Mouse (Mus musculus) hindbrain, embryonic 14.5 days (tissue): Measurements from ENCODE around the gene P2ry6. TPM values are rescaled to one million over a fixed set of nuclear protein-coding genes. Genes with fewer than 3 reads are reported as not detected.

ENCODE experiments used
- ATAC-seq: fragments of 200-750 bp; cut with Nextera tagmentation; 2 replicates; pipeline ENCODE4 v1.8.0; 2017; ENCODE audit warnings: moderate number of reproducible peaks, mild to moderate bottlenecking, moderate TSS enrichment, moderate library complexity; ENCODE audit not compliant: low FRiP score
- DNase-seq: peaks from one replicate; pipeline ENCODE4 v3.0.0-alpha.2; 2015; ENCODE audit warnings: low spot score
- H3K27ac ChIP-seq: fragments of 300-500 bp; sonication (generic); 2 replicates; pipeline ENCODE4 v1.5.1; 2014; ENCODE audit warnings: mild to moderate bottlenecking, moderate library complexity
- H3K27me3 ChIP-seq: fragments of 300-500 bp; sonication (generic); 2 replicates; pipeline ENCODE4 v1.6.1; 2014; ENCODE audit warnings: mild to moderate bottlenecking, low read length, mixed read lengths; ENCODE audit not compliant: control insufficient read depth, insufficient read depth
- H3K36me3 ChIP-seq: fragments of 300-500 bp; sonication (generic); replicated peaks from 2 replicates; pipeline ENCODE4 v1.6.1; 2014; ENCODE audit not compliant: control insufficient read depth, insufficient read depth
- H3K4me1 ChIP-seq: fragments of 300-500 bp; sonication (generic); replicated peaks from 2 replicates; pipeline ENCODE4 v1.6.1; 2014; ENCODE audit warnings: antibody characterized with exemption, low read length, mixed read lengths; ENCODE audit not compliant: control insufficient read depth, insufficient read depth
- H3K4me2 ChIP-seq: fragments of 300-500 bp; sonication (generic); replicated peaks from 2 replicates; pipeline ENCODE4 v1.6.1; 2014; ENCODE audit warnings: mild to moderate bottlenecking, moderate library complexity
- H3K4me3 ChIP-seq: fragments of 300-500 bp; sonication (generic); replicated peaks from 2 replicates; pipeline ENCODE4 v1.5.1; 2014; ENCODE audit warnings: mild to moderate bottlenecking, low read length
- H3K9ac ChIP-seq: fragments of 300-500 bp; sonication (generic); 2 replicates; pipeline ENCODE4 v1.6.1; 2014
- H3K9me3 ChIP-seq: fragments of 300-500 bp; sonication (generic); 2 replicates; pipeline ENCODE4 v1.6.1; 2016; ENCODE audit warnings: low read length; ENCODE audit not compliant: control insufficient read depth
- WGBS: fragments of 180-500 bp; shearing (Covaris S2); extraction: QIAGEN DNeasy Blood & Tissue Kit; methylation state at CpG from one replicate; pipeline ENCODE4 v1.1.7; 2014; 5-methylcytosine and 5-hydroxymethylcytosine counted together
- polyA plus RNA-seq: library from polyadenylated mRNA; unstranded; fragments of >200 nt; fragmentation: Nextera tagmentation; extraction: Ambion mirVana; gene quantifications from 2 replicates; pipeline ENCODE4 v1.2.1, GENCODE M21; 2014

P2ry6 gene
- polyA plus RNA-seq, 1 experiment from 2014 or later = 3.5 TPM

- Histone ChIP-seq H3K4me2 (no peak overlapping the region), H3K36me3 (no peaks in the 10 kb centered on the region), H3K27ac (no peak overlapping the region), H3K27me3 (peaks cover 9% of the 10 kb centered on the region; the same call in 1 of the 2 replicates), H3K9ac (no peak overlapping the region), H3K4me1 (no peaks in the 10 kb centered on the region), H3K4me3 (no peak overlapping the region), H3K9me3 (no peaks in the 10 kb centered on the region)
- 79% methylated on average over 6 of the region's 6 CpGs for WGBS
- ATAC-seq = no peak
- no peak for DNase-seq
Measured at GRCm38 (mm10) chr7:100968376-100968775, 6.1 kb downstream of the P2ry6 start.

- Histone ChIP-seq H3K27ac (no peak overlapping the region), H3K27me3 (0 out of 2 replicates have a peak, but pooled peaks cover 6% of the 10 kb centered on the region), H3K4me1 (no peaks in the 10 kb centered on the region), H3K4me2 (no peak overlapping the region), H3K9me3 (no peaks in the 10 kb centered on the region), H3K4me3 (no peak overlapping the region), H3K9ac (no peak overlapping the region), H3K36me3 (no peaks in the 10 kb centered on the region)
- 89% methylated on average over 9 of the region's 9 CpGs for WGBS
- ATAC-seq = no peak
- no peak for DNase-seq
Measured at GRCm38 (mm10) chr7:100967850-100968249, 6.6 kb downstream of the P2ry6 start.

- Histone ChIP-seq H3K27ac (no peak overlapping the region), H3K4me1 (no peaks in the 10 kb centered on the region), H3K27me3 (no peaks in the 10 kb centered on the region), H3K4me3 (no peak overlapping the region), H3K4me2 (no peak overlapping the region), H3K9ac (no peak overlapping the region), H3K36me3 (no peaks in the 10 kb centered on the region), H3K9me3 (no peaks in the 10 kb centered on the region)
- 80% methylated on average over 7 of the region's 7 CpGs for WGBS
- DNase-seq = no peak
- ATAC-seq = no peak
Measured at GRCm38 (mm10) chr7:100966014-100966413, 8.4 kb downstream of the P2ry6 start.

- Histone ChIP-seq H3K4me1 (no peaks in the 10 kb centered on the region), H3K27me3 (no peaks in the 10 kb centered on the region), H3K9me3 (no peaks in the 10 kb centered on the region), H3K27ac (no peak overlapping the region), H3K4me2 (no peak overlapping the region), H3K4me3 (no peak overlapping the region), H3K9ac (no peak overlapping the region), H3K36me3 (no peaks in the 10 kb centered on the region)
- no peak for ATAC-seq
- 15% methylated on average over 4 of the region's 4 CpGs for WGBS
- no peak for DNase-seq
Measured at GRCm38 (mm10) chr7:100965079-100965478, 9.4 kb downstream of the P2ry6 start.

GRCm38 (mm10) chr7:100964242-100964641 is 10.2 kb downstream of the P2ry6 start:
- H3K4me2 ChIP-seq = no peak overlapping the region
- ATAC-seq = no peak
- no peaks in the 10 kb centered on the region for H3K36me3 ChIP-seq
- H3K27me3 ChIP-seq = no peaks in the 10 kb centered on the region
- no peaks in the 10 kb centered on the region for H3K9me3 ChIP-seq
- H3K27ac ChIP-seq = no peak overlapping the region
- WGBS = 92% methylated on average over 6 of the region's 6 CpGs
- DNase-seq = no peak
- no peak overlapping the region for H3K9ac ChIP-seq
- H3K4me3 ChIP-seq = no peak overlapping the region
- no peaks in the 10 kb centered on the region for H3K4me1 ChIP-seq

GRCm38 (mm10) chr7:100963381-100963780 is 11.1 kb downstream of the P2ry6 start:
- Histone ChIP-seq H3K4me2 (no peak overlapping the region), H3K9ac (no peak overlapping the region), H3K4me3 (no peak overlapping the region), H3K27me3 (no peaks in the 10 kb centered on the region), H3K36me3 (no peaks in the 10 kb centered on the region), H3K4me1 (no peaks in the 10 kb centered on the region), H3K27ac (no peak overlapping the region), H3K9me3 (no peaks in the 10 kb centered on the region)
- 74% methylated on average over 8 of the region's 8 CpGs for WGBS
- no peak for DNase-seq
- no peak for ATAC-seq

GRCm38 (mm10) chr7:100961146-100961545 is 13.3 kb downstream of the P2ry6 start:
- 77% methylated on average over 7 of the region's 7 CpGs for WGBS
- no peak for ATAC-seq
- Histone ChIP-seq H3K4me3 (no peak overlapping the region), H3K4me2 (no peak overlapping the region), H3K4me1 (no peaks in the 10 kb centered on the region), H3K9ac (no peak overlapping the region), H3K27me3 (no peaks in the 10 kb centered on the region), H3K36me3 (no peaks in the 10 kb centered on the region), H3K27ac (no peak overlapping the region), H3K9me3 (no peaks in the 10 kb centered on the region)
- DNase-seq = no peak

- H3K9me3 ChIP-seq = no peaks in the 10 kb centered on the region
- H3K4me3 ChIP-seq = no peak overlapping the region
- H3K27ac ChIP-seq = no peak overlapping the region
- H3K27me3 ChIP-seq = no peaks in the 10 kb centered on the region
- no peak for ATAC-seq
- H3K36me3 ChIP-seq = no peaks in the 10 kb centered on the region
- H3K4me2 ChIP-seq = no peak overlapping the region
- DNase-seq = no peak
- WGBS = 73% methylated on average over 2 of the region's 2 CpGs
- H3K9ac ChIP-seq = no peak overlapping the region
- no peaks in the 10 kb centered on the region for H3K4me1 ChIP-seq
Measured at GRCm38 (mm10) chr7:100960462-100960861, 14.0 kb downstream of the P2ry6 start.

- ATAC-seq (no peak), DNase-seq (no peak)
- Histone ChIP-seq H3K27ac (no peak overlapping the region), H3K4me1 (no peaks in the 10 kb centered on the region), H3K4me3 (no peak overlapping the region), H3K27me3 (no peaks in the 10 kb centered on the region), H3K36me3 (no peaks in the 10 kb centered on the region), H3K9me3 (no peaks in the 10 kb centered on the region), H3K4me2 (no peak overlapping the region), H3K9ac (no peak overlapping the region)
- 96% methylated on average over 2 of the region's 2 CpGs for WGBS
Measured at GRCm38 (mm10) chr7:100958426-100958825, 16.0 kb downstream of the P2ry6 start.

- Histone ChIP-seq H3K4me1 (no peaks in the 10 kb centered on the region), H3K36me3 (no peaks in the 10 kb centered on the region), H3K27me3 (no peaks in the 10 kb centered on the region), H3K9me3 (no peaks in the 10 kb centered on the region), H3K4me3 (no peak overlapping the region), H3K4me2 (no peak overlapping the region), H3K27ac (no peak overlapping the region), H3K9ac (no peak overlapping the region)
- ATAC-seq (no peak), DNase-seq (no peak)
- 89% methylated on average over 7 of the region's 7 CpGs for WGBS
Measured at GRCm38 (mm10) chr7:100952686-100953085, 21.8 kb downstream of the P2ry6 start.
